Mouse (Mus musculus) cerebellum, adult 2 months (tissue): ENCODE measurements around the gene Sox14.

Experiments used
- CTCF ChIP-seq: fragments of 200-500 bp; IDR thresholded peaks from 2 replicates; pipeline ENCODE4 v1.5.1; 2011; ENCODE audit warnings: low read depth, mild to moderate bottlenecking, control low read depth, low read length, moderate library complexity, borderline replicate concordance; ENCODE audit not compliant: insufficient read depth
- POLR2A ChIP-seq: fragments of 200-500 bp; IDR thresholded peaks from 2 replicates; pipeline ENCODE4 v1.6.1; 2011; ENCODE audit warnings: low read length, control low read depth, borderline replicate concordance; ENCODE audit not compliant: insufficient read depth

- no peak for TF ChIP-seq CTCF
- TF ChIP-seq POLR2A, result no peak
Measured at GRCm38 (mm10) chr9:99838877-99839276, 37.1 kb downstream of the Sox14 start.
